Mouse (Mus musculus): ENCODE data around the gene Metap2. TPM values are rescaled to one million over a fixed set of nuclear protein-coding genes. Genes with fewer than 3 reads are reported as not detected.

The Metap2 gene
- total RNA-seq, 2 experiments from 2014 or later = 179 to 184 TPM

DNA sequence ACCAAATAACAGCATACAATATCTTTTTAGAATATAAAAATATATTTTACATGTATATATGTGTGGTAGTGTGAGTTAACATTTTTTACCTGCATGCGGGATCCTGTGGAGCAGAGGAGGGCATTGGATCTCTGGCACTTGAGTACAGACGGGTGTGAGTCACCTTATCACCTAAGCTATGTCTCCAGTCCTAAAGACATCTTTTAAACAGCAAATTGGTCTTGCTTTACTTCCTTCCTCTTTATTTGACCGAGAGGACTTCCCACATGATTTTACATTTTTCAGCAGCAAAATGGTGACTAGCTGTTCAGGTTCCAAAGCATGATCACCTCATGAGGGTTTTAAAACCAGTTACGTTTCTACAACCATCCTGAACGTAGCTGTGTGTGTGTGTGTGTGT lies 14.4 kb upstream of the Metap2 start:
- DNase-seq = no peak

DNA sequence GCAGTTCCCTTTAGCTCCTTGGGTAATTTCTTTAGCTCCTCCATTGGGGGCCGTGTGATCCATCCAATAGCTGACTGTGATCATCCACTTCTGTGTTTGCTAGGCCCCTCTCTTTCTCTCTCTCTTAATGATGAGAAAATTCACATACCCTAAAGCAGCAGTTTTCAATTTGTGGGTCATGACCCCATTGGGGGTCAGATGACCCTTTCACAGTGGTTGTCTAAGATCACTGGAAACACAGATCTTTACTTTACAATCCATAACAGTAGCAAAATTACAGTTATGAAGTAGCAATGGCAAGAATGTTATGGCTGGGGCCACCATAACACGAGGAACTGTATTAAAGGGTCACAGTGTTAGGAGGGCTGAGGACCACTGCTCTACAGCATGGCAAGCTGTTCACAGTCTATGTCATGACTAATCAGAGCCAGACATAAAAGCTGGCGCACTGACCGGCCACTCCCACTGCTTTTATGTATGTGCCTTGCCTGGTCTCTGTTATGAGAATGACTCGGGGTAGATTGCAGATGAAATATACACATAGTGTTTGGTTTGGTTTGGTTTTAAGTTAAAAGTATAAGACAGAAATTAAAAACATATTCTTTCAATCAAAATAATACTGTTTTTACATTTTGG lies 13.0 kb upstream of the Metap2 start:
- DNase-seq = no peak

DNA sequence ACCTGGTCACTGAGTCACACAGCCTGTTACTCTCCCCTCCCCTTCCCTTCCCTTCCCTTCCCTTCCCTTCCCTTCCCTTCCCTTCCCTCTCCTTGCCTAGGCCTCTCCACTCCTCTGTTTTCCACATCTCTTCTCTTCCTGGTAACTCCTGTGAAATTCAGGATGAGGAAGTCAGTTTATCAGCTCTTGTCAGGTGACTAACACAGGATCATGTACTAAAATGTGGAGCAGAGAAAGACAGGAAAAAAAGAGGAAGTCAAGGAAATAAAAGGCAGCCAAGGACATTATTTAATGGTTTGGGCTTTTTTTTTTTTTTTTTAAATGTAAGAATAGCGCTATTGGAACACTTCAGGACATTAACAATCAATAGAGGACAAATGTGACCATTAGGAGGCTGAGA lies 12.1 kb upstream of the Metap2 start:
- no peak for DNase-seq

DNA sequence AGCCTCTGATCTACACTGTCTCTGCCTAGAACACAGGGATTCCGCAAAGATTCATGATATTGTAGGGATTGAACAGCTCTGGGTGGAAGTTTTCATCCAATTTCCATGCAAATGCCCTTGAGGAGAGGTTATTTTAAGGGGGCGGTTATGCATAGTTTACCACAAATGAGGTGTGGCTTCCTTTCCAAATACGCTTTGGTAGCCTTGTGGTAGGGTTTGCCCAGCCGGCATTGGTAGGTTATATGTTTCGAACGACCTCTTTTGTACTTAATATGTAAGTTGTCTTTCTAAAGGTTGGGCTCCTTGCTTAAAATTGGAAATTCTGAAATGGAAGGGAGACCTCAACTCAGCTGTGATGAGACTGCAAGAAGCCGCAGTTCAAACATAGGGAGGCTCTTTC lies 11.6 kb upstream of the Metap2 start:
- DNase-seq = no peak

DNA sequence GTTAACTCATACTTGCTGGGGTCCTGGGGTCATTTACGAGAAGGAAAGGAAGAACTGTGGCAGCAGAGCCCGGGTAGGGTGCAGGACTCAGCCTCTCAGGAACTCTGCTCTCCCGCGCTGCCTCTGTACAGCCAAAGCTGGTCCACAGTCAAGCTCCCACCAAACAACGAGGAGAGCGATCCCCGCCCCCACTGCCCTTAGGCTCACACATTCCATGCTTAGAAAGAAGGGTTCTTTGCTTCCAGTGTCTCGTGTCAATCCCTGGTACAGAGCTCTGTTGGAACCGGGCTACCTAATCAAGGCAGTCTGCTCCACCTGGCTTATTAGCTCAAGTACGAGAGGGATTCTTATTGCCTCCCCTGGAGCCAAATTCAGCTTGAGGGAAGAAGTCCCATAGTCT lies 10.5 kb upstream of the Metap2 start:
- DNase-seq = no peak

- no peak for DNase-seq
Observed at GRCm38 (mm10) chr10:93899907-93900306, 3.0 kb upstream of the Metap2 start.

DNA sequence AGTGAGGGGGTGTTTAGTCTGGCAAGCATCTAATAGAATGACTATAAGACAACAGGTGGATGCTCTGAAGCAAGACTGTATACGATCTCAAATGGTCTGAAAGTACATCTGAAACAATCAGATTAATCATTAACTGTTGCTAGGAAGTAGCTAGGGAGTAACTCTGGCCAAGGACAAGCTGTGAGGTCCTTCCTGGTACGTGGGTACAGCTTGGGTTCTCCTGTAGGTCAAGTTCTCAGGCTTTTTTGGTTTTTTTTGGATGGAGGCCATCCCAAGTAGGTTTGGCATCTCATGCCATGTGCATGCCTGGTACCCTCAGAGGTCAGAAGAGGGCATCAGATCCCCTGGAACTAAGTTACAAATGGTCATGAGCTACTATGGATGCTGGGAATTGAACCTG lies 2.4 kb upstream of the Metap2 start:
- no peak for DNase-seq

DNA sequence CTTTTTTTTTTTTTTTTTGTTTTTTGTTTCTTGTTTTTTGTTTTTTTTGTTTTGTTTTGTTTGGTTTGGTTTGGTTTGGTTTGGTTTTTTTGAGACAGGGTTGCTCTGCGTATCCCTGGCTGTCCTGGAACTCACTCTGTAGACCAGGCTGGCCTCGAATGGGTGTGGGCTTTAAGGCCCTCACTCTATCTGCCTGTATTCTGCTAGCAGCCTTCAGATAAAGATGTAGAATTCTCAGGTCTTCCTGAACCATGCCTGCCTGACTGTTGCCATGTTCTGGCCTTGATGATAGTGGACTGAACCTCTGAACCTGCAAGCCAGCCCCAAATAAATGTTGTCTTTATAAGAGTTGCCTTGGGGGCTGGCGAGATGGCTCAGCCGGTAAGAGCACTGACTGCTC lies 4.3 kb downstream of the Metap2 start:
- DNase-seq = no peak

- DNase-seq = no peak
Observed at GRCm38 (mm10) chr10:93891031-93891430, 5.9 kb downstream of the Metap2 start.

- DNase-seq = no peak
Observed at GRCm38 (mm10) chr10:93890565-93890964, 6.3 kb downstream of the Metap2 start.

- DNase-seq = peak; percentile 17
Observed at GRCm38 (mm10) chr10:93889976-93890375, 6.9 kb downstream of the Metap2 start.

- peak; percentile 90 for DNase-seq
Observed at GRCm38 (mm10) chr10:93889579-93889950, 7.3 kb downstream of the Metap2 start.

DNA sequence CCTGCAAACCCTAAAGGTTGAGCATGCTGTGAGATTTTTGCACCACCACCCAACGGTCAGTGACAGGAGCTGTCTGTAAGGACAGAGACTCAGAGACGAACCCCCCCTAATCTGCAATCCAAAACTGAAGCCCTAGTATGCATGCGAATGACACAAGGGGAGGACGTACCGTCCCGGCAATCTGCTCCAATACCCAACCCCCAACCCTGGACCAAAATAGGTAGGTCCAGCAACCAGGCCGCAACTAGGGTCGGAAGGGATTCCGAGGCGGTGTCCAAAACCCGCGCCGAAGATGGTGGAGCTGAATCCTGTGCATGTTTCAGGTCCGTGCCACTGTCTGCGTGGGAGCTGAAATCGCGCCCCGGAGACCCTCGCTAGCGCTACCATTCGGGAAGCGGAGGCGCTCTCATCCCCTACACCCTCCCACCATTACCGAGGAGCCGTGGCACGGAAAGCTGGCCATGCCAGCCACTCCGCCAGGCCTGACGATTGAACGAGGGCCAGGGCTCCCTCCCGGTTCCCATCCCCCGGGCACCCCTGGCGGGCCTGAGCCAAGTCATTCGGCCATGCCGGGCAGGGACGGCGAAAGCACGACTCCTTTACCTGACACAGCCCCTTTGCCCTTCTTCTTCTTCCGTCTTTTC lies 7.8 kb downstream of the Metap2 start:
- DNase-seq = peak; percentile 57

GRCm38 (mm10) chr10:93888590-93888934 lies 8.3 kb downstream of the Metap2 start:
- DNase-seq = no peak

DNA sequence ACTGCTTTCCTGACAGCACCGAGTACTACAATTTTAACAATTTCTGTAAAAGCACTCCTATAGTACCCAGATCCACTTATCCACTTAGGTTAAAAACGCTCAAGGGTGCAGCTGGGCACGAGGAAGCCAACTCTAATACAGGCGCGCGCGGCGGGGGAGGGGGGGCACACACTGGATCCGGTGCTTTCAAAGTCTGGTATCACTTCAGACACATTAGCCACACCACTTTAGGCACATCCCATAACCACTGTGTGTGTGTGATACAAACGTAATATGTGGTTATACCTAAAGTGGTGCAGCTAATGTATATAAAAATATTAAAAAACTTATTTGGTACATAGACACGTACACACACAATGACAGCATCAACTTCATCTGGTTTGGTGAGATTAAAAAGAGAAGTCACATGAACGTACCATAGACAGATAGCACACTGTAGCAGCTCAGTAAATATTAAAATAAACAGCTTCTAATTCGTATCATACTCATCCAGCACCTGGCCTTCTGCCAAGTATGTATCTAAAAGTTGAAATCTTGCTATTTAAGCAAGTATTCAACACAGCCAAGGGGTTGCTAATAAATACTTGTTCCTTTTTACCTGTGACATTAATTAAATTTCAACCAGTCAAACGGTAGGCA lies 10.9 kb downstream of the Metap2 start:
- DNase-seq = no peak

DNA sequence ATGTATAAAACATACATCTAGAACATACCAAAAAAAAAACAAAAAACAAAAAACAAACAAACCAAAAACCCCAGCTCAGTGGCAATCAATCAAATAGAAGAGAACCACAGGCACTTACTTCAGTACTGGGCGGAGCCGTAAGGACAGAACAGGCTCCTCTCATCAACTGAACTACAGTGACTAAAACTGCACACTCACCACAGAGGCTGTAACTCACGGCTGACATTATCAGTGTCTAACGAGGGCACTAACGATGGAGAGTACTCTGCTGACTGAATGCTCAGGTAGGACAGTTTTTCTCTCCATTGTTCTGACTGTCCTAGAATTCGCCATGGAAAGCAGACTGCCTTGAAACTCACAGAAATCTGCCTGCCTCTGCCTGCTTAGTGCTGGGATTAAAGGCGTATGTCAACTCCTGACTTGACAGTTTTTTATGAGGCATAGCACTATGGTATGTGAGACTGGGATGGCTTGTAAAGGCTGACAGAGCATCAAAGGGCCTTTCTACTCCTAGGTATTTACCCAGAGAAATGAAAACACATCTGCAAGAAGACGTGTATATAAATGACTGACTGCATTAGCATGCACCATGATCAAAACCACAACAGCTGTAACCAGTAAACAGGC lies 14.0 kb downstream of the Metap2 start:
- no peak for DNase-seq

- no peak for DNase-seq
Observed at GRCm38 (mm10) chr10:93881918-93882317, 15.0 kb downstream of the Metap2 start.

GRCm38 (mm10) chr10:93878732-93879131 lies 18.2 kb downstream of the Metap2 start:
- no peak for DNase-seq

DNA sequence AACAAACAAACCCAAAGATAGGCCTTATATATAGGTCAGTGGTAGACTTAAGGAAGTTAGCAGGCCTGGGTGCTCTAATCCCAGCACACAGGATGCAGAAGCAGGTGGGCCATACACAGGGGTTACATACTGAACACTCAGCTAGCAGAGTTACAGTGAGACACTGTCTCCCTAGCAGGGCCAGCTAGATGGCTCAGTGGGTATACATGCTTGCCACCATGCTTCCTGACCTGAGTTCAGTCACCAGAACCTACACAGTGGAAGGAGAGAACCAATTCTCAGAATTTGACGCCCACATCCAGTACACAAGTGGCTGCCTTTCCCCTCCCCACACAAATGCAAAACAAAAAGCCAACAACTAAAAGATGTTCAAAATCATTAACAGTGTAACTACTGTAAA lies 20.1 kb downstream of the Metap2 start:
- DNase-seq = no peak

GRCm38 (mm10) chr10:93868886-93869285 lies 28.0 kb downstream of the Metap2 start:
- no peak for DNase-seq

- no peak for DNase-seq
Observed at GRCm38 (mm10) chr10:93868401-93868800, 28.5 kb downstream of the Metap2 start.

DNA sequence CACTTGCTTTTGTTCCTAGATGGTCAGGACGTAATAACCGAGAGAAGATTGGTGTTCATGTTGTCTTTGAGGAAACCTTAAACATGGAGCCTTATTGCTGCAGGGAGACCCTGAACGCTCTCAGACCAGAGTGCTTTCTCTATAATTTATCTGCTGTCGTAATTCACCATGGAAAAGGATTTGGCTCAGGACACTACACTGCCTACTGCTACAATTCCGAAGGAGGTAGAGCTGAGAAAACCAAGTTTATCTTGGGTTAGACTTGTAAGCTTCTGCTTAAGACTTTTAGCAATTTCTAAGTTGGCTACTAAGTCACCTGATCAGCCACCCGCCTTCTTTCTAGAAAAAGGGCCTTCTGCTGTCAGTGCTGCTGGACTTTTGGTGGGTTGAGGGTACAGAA lies 40.8 kb downstream of the Metap2 start:
- no peak for DNase-seq

GRCm38 (mm10) chr10:93855126-93855525 lies 41.8 kb downstream of the Metap2 start:
- DNase-seq = no peak

DNA sequence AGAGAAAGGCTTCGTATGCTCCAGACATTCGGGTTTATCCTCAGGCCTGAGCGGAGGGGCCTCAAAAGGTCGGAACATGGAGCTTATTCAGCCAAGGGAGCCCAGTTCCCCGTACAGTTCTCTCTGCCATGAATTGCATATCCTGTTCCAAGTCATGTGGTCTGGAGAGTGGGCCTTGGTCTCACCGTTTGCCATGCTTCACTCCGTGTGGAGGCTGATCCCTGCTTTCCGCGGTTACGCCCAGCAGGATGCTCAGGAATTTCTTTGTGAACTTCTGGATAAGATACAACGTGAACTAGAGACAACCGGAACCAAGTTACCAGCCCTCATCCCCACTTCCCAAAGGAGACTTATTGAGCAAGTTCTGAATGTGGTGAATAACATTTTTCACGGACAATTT lies 50.2 kb downstream of the Metap2 start:
- DNase-seq = no peak
